Mouse (Mus musculus): ENCODE results near the gene Cbx6.

The Cbx6 gene

GRCm38 (mm10) chr15:79803533-79804351 lies 30.7 kb downstream of the Cbx6 start:
- peak; percentile 78 for DNase-seq (ENCODE audit: low read depth, low spot score)

DNA sequence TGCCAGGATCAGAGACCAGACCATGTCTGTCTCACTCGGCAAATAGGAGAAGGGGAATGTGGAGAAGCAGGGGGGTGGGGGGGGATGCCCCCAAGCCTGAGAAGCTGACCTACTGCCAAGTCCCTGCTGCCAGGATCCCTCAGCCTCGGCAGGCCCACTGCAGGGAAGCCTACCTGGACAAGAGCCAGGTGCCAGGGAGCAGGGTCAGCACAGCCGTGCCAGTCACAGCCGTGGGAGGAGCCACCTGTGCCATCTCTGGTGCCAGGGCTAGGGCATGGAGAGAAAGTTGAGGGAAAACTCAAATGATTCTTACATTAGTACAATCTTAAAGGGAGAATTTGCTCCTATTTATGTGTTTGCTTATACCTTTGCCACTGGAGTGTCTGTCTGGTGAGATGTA lies 32.2 kb downstream of the Cbx6 start:
- peak; percentile 73 for DNase-seq (ENCODE audit: low read depth, low spot score)

DNA sequence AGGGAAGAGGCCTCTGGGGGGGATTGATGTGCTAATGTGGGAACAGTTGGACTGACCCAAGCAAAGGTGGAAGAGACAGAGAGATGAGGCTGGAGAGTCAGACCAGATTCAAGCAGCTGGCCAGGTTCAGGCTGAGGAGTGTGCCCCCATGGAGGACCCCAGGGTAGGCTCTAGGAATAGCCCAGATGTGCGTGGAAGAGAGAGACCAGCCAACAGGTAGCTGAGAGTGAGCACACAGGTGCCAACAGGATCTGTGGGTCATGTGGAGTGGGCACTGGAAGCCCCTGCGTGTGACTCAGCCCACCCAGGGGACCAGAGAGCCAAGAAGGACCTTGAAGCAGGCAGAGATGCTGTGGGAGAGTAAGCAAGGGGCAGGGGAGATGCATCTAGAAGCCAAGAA lies 32.8 kb downstream of the Cbx6 start:
- DNase-seq (ENCODE audit: low read depth, low spot score), result no peak

- DNase-seq (ENCODE audit: low read depth, low spot score), result peak; percentile 53
Observed at GRCm38 (mm10) chr15:79800701-79801100, 33.8 kb downstream of the Cbx6 start.

DNA sequence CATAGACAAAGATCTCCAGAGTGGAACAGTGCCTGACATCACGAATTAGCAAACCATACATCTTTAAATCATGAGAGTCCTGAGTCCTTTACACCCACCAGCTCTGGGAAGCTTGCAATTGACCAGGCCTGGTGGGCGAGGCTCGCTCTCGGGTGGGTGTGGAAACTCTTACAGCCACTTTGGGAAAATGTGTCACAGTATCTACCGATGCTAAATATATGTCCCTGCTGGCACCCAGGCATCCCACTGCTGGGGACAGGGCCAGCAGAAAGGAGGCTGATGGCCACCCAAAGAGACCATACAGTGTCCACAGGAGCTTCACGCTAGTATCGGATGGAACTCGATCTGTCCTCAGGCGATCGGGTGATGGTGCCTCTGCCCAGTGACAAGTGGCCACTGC lies 35.9 kb downstream of the Cbx6 start:
- peak; percentile 79 for DNase-seq (ENCODE audit: low read depth, low spot score)

DNA sequence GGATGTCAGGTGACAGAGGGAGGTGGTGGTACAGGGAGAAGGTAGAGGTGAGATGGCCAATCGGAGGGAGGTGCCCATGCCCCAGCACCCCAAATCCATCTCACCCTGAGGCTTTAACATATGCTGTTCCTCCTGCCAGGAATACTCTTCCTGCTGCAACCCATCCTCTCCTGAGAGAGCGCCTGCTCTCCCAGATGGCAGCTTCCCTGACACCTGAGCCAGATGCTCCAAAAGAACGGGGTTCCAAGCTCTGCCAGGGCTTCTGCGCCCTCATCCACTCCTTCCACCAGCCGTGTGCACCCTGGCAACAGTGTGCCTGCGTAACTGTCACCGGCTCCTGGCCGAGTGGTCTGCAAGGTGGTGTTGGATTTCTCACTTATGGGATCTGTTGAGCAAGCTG lies 36.8 kb downstream of the Cbx6 start:
- DNase-seq (ENCODE audit: low read depth, low spot score), result peak; percentile 79

DNA sequence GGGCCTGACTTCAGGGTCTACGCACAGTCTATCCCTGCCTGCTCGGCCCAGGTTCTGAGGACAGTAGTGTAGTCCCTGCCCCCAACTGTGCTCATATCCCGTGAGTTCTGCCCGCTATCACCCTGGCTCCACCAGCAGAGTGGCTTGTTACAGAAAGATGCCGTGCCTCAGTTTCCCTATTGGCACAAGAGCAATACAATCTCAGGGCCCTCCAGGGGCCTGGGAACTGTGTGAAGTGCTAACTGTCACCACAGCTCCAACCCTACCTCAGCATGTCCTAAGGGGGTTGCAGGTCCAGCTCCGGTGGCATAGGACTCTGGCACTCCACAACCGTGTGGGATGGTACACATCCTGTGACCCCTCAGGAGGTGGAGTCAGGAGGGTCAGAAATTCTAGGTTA lies 37.4 kb downstream of the Cbx6 start:
- DNase-seq (ENCODE audit: low read depth, low spot score), result no peak

DNA sequence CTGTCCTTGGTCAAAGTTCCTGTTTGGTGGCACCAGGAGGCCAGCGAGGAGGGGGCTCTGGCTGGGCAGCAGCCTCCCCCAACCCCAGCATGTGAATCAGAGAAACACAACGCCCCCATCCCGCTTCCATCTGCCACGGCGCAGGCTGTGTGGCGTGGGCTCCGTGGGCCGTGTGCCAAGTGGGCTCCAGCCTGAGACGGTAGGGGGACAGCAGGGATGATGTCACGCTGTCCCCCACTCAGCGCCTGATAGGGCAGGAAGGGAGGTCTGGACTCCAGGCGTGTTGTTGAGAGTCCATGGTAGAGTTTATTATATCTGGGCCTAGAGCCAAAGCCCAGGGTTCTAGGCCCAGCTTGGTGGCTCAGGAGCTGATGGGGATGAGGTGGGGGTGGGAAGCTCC lies 38.2 kb downstream of the Cbx6 start:
- peak; percentile 83 for DNase-seq (ENCODE audit: low read depth, low spot score)

DNA sequence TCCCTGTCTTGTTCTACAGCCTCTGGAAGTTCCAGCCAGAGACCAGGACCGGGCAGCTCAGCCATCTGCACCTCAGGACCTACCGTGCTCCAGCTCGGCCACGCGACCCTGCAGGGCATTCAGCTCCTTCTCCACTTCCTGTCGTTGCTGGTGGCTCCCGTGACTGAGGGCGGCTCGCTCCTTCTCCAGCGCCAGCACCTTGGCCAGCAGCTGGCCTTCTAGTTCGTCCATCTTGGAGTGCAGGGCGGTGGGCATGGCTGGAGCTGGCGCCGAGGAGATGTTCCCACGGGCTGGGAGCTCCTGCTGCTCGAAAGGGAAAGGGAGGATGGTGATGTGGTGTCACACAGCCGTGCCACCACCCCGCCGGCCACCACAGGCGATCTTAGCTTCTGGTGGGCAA lies 40.3 kb downstream of the Cbx6 start:
- DNase-seq (ENCODE audit: low read depth, low spot score), result no peak

DNA sequence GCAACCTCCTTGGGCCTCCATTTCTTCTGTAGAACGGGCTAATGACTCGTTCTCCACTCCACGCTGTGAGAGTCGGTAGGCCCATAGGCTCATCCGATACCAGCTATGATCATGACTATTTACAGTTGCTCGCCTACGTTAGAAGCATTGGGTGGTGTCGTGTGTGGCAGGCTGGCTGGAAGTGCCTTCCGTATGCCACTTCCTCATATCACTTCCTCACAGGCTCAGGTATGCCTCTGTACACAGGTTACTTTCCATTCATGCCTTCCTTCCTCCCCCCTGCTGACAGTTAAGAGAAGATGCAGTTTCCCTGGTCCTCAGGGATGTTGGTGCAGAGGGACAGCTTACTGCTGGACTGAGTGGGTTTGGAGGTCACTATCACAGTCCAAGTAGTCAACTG lies 41.4 kb downstream of the Cbx6 start:
- no peak for DNase-seq (ENCODE audit: low read depth, low spot score)

- peak; percentile 51 for DNase-seq (ENCODE audit: low read depth, low spot score)
Observed at GRCm38 (mm10) chr15:79792455-79792854, 42.0 kb downstream of the Cbx6 start.

DNA sequence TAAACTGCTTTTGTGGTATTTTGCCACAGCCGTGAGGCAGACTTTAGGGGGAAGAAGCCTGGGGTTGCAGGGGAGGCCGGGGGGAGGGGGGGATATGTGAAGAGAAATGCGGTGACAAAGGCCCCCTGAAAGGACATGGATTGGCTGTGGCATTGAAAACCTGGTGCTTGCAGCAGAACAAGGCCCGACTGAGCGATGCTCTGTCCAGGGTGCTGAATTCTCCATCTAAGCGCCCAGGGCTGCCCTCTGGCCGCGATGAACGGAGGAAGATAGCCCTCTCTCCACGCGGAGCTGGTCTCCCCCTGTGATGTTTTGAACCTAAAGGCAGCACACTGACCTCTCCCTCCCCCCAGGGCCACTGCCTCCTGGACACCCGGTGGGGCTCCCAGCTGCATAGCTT lies 43.0 kb downstream of the Cbx6 start:
- DNase-seq (ENCODE audit: low read depth, low spot score), result no peak

DNA sequence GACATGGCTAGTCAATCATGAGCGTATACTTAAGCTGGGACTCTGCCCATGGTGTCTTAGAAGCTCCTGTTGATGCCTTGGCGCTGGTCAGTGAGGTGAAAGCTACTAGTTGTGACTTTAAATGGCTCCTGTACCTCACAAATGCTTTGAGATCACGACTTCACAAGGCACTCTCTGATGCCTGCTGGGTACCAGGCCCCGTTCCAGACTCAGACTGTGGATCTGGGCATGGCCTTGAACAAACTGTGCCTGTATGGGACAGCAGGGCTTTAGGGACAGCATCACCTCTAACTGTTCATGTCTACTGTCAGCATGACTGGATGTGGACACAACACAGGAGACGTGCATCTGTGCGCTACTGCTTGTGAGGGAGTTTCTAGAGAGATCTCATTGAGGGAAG lies 43.6 kb downstream of the Cbx6 start:
- DNase-seq (ENCODE audit: low read depth, low spot score), result peak; percentile 61

DNA sequence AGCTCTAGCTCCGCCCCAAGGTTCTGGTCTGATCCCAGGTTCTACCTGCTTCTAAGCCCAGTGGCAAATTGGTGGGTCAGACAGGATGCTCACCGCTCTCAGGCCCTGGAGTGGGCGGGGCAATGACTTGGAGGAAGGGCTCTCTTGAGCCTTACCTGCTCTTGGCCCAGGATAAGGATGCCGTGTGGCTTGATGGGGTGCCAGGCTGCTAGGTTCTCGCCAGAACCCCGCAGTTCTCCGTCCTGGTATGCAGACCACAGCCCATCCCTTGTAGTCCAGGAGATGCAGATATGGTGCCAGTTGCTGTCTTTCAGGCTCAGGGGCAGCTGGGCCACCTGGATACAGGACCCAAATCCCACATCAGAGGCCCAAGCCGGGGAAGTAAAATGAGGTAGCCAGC lies 44.4 kb downstream of the Cbx6 start:
- DNase-seq (ENCODE audit: low read depth, low spot score), result no peak

DNA sequence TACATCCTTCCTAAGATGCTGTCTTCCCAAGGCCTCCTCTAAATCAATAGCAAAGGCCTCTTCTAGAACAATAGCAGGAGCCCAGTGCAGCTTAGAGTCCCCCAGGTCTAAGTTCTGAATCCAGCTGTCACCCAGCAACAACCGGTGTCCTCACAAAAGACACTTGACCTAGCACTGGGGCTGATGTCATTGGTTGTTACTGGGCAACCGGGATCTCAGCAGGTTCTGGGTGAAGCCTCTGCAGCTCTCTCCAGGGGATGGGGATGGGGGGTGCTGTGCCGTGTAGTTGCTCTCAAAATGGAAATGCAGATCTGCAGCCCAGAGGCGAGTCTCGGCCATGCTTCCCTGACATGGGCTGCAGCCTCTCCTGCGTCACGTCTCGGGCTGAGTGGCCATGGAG lies 46.7 kb downstream of the Cbx6 start:
- peak; percentile 49 for DNase-seq (ENCODE audit: low read depth, low spot score)

DNA sequence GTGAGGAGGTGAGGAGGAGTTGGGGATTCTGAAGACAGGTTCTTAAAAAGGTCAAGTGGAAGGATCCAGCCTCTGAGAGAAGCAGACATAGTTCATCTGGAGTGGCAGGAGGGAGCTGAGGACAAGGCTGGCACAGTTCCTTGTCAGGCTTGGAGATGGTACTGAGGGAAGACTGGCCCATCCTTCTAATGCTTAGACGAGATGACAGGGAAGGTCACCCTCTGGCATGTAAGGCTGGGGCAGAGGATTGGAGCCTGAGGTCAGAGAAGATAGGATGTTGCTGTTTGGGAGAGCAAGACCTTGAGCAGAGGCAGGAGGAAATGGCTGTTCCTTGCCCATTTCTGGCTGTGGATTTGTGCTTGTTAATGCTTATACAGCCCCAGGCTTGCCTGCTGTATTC lies 49.4 kb downstream of the Cbx6 start:
- DNase-seq (ENCODE audit: low read depth, low spot score), result no peak

DNA sequence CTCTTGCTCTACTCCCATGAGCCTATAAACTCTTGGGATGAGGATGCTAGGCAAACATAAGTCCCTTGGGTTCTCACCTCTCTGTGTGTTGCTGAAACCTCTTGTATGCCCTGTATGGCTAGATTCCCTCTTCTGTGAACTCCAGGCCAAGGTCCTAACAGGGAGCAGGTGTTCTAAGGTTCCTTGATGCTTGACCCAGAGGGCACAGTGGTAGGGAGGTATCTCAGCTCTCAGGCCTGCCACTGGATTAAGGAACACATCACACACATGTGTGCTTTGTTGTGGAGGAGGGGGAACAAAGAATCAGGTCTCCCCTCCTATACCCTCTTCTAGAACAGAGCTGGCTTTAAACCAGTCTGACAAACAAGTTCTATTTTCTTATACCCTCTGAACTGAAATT lies 56.7 kb downstream of the Cbx6 start, which contains the start of gene Dnal4:
Gene Dnal4 (minus strand): TSS at position 101 of the 400 bp plus-strand sequence.
- DNase-seq (ENCODE audit: low read depth, low spot score), result no peak

DNA sequence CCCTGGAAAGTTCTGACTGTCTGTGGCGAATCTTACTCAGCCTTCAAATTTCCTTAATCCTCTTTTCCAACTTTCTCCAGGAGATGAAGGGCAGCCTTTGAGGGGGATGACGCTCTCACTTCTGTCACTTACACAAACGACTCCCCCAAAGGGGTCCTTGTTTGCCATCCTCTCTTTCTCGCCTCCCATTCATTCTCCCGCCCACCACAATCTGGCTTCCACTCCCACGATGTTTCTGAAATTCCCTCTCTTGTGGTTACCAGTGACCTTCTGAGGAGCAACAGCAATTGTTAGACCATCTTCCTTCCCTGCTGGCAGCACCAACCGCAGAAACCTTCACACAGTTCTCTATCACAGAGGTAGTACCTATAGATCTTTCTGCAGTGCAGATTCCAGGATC lies 58.8 kb downstream of the Cbx6 start:
- peak; percentile 71 for DNase-seq (ENCODE audit: low read depth, low spot score)

- peak; percentile 99 for DNase-seq (ENCODE audit: low read depth, low spot score)
Observed at GRCm38 (mm10) chr15:79774117-79775027, 60.1 kb downstream of the Cbx6 start.
